Mouse (Mus musculus) gastrocnemius, postnatal 14 days (tissue): ENCODE data around the gene Ctsg. TPM values are rescaled to one million over a fixed set of nuclear protein-coding genes. Genes with fewer than 3 reads are reported as not detected.
"Not testable (repeated sequence)": the region's sequence is repeated elsewhere in the genome, so short reads cannot be mapped to it uniquely, and the experiment has no call there.

Experiments
- DNase-seq: peaks from one replicate; pipeline ENCODE4 v3.0.0; 2021; ENCODE audit warnings: mixed read lengths
- intact Hi-C: fragments of 180-260 bp; cut with DNase I; formaldehyde crosslinking; loops from one replicate; pipeline ENCODE4 v1.15.1; 2025; ENCODE audit warnings: low total_unique reads
- long read RNA-seq, 2 experiments: library from polyadenylated mRNA; stranded (forward); transcript quantifications; one replicate each; pipeline ENCODE4 v2.0.0; 2021
- total RNA-seq, 2 experiments: library from RNA; stranded (reverse); gene quantifications; 2 replicates each; pipeline ENCODE4 v1.2.3; 2021

Ctsg gene
- not detected for total RNA-seq
- long read RNA-seq, experiment 1: 0 reads
- long read RNA-seq, experiment 2: 0 reads

DNA sequence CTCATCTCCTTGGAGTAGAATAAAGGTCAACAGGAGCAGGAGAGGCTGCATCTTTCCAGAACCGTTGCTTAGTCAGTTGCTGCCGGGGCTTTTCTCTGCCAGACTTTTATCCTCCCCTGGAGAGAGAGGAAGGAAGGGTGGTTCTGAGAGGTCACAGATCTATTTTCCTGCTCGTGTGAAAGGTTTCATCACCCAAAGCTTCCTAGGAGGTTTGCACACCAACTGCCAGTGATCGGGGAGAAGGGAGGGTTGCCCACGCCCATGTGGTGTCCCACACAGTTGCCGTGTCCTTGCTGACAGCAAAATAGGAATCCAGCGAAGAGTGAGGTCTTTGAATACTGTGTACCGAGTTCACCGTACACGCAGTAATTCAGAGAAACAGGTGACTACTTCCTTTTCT lies at the start of gene Ctsg:
TSS of gene Ctsg (minus strand) at position 189 of the 400 bp plus-strand sequence.
- DNase-seq: no peak
- intact Hi-C loops: no loop called here

DNA sequence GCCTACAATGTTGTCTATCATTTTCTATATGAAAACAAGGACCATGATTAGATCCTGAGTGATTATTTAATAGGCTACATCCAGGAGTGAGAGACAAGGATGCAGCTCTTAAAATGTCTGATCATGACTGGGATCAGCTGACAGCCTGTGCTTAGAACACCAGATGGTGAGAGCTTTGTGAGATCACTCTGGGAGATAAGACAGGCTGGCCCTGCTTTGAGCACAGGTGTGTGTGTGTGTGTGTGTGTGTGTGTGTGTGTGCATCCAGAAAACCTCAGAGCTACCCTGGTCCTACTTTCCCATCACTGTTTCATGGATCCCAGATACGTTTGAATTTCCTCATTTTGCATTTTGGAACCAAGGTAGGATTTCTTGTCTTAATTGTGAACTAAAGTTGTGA lies 31.3 kb upstream of the Ctsg start:
- intact Hi-C loops: not testable (repeated sequence)

GRCm38 (mm10) chr14:56132508-56132907 lies 30.1 kb upstream of the Ctsg start, which contains the start of gene Gzmd:
TSS of gene Gzmd (minus strand) at chr14:56132608.
- intact Hi-C loops, DNase-seq: not testable (repeated sequence)

More for the DNA sequence above, 31.3 kb upstream of the Ctsg start:
- DNase-seq: not testable (repeated sequence)

DNA sequence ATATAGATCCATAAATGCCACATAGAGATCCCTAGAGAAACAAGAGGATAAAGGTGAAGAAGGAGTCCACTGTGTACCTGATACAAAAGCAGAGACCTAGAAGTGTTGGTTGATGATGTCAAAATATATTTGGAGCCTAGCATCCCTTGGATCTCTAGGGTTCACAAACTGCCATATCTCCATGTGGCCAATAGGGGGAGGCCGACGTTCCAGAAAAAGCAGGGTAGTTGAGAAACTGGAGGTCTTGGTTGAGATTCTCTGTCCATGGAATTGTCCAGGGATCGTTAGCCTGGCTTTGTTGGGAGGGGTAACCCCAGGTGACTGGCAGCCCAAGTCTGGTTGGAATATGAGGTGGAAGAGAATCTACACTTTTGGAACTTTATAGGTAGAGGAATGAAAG lies 26.0 kb upstream of the Ctsg start:
- no peak for DNase-seq
- intact Hi-C loops: no loop called here

- no peak for DNase-seq
- intact Hi-C loops: no loop called here
Measured at GRCm38 (mm10) chr14:56123516-56123915, 21.1 kb upstream of the Ctsg start.

GRCm38 (mm10) chr14:56120525-56120924 lies 18.2 kb upstream of the Ctsg start, which contains the start of gene Gzme:
TSS of gene Gzme (minus strand) at chr14:56120625.
- DNase-seq: no peak
- intact Hi-C loops: no loop called here

DNA sequence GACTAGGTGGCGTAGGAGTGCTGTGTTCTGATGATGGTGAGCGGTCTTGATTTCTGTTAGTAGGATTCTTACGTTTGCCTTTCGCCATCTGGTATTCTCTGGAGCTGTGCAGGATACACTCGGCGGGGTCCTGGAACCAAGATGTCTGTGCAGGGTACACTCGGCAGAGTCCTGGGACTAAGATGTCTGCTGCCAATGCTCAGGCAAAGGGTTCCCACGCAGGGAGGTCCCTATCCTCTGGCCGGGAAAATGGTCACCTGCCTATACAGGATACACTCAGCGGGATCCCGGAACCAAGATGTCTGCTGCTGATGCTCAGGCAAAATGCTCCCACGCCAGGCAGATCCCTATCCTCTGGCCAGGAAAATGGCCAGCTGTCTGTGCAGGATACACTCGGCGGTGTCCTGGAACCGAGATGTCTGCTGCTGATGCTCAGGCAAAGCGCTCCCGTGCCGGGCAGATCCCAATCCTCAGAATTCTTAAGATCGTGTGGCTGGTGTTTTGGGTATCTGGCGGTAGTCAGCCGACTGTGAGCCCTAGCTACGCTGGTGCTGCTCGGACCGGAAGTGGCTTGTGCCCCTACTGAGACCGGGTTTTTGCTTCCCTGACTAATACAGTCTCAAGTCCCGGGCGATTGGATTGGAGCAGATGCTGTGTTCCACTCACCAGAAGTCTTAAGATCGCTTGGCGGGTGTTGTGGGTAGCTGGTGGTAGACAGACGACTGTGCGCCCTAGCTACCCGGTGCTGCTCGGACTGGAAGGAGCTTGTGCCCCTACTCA lies 13.3 kb upstream of the Ctsg start:
- DNase-seq, intact Hi-C loops: not testable (repeated sequence)

DNA sequence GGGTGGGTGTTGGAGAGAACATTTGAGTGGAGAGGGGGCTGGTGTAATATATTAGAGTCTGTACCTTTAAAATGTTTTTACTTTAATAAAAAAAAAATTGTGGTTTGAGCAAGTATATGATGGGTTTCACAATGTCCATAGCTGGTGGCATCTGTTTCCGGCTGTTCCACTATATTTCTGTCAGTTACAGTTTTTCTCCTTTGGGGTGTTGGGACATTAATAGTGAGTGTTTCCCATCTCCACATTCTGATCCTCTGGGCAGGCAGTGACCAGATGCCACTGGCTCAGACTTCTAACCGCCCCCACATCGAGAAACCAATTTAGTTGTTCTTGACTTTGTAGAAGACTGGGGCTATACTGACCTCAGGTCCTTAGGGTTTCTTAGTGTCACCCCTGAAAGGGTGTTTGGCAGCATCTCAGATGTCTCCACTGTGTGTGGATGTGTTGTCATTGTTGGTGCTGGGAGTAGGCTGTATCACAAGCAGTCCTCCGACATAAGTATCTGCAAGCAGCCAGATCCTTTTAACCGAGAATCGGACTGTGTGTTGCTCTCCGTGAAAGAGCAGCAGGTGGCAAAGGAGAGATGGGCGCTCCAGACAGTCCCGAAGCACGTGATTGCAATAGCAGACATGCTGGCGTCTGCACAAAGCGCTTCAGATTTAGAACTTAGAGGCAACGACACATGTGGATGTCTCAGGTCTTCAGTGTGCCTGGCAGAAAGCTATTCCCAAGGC lies 3.2 kb upstream of the Ctsg start:
- DNase-seq: no peak
- intact Hi-C loops: no loop called here

GRCm38 (mm10) chr14:56105016-56105415 lies 2.6 kb upstream of the Ctsg start:
- DNase-seq: no peak
- intact Hi-C loops: no loop called here

- intact Hi-C loops: no loop called here
- no peak for DNase-seq
Measured at GRCm38 (mm10) chr14:56103452-56103851, 1.1 kb upstream of the Ctsg start.

GRCm38 (mm10) chr14:56098940-56099339 lies 3.4 kb downstream of the Ctsg start:
- no peak for DNase-seq
- intact Hi-C loops: no loop called here

GRCm38 (mm10) chr14:56097597-56097996 lies 4.8 kb downstream of the Ctsg start:
- intact Hi-C loops: no loop called here
- DNase-seq: no peak

DNA sequence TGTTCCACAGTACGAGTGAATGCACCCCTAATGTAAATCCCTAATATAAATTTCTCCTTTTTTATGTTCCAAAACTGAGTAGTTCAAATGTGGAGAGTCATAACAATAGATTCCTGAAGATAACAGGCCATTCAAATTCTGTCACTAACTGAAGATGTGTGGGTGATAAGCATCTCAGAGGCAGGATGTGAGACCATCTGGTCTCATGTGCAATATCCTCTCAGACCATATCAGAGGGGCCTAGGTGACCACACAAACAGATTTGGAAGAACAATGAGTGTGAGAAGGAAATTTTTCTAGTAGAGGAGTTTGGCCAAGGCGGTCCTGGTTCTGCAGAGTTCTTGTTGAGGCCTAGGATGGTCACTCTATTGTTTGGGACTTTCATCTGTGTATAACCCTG lies 9.0 kb downstream of the Ctsg start:
- DNase-seq: no peak
- intact Hi-C loops: no loop called here

- intact Hi-C loops: no loop called here
- DNase-seq: no peak
Measured at GRCm38 (mm10) chr14:56086711-56087110, 15.7 kb downstream of the Ctsg start.

- no peak for DNase-seq
- intact Hi-C loops: no loop called here
Measured at GRCm38 (mm10) chr14:56085167-56085566, 17.2 kb downstream of the Ctsg start, which contains the start of gene Mcpt8. TSS of gene Mcpt8 (minus strand) at chr14:56085273.

GRCm38 (mm10) chr14:56082016-56082415 lies 20.4 kb downstream of the Ctsg start:
- DNase-seq: no peak
- intact Hi-C loops: no loop called here

GRCm38 (mm10) chr14:56062213-56062612 lies 40.2 kb downstream of the Ctsg start, which contains the start of gene Mcpt4:
TSS of gene Mcpt4 (minus strand) at chr14:56062313.
- DNase-seq, intact Hi-C loops: not testable (repeated sequence)

GRCm38 (mm10) chr14:56057722-56058121 lies 44.7 kb downstream of the Ctsg start:
- intact Hi-C loops: no loop called here
- no peak for DNase-seq

DNA sequence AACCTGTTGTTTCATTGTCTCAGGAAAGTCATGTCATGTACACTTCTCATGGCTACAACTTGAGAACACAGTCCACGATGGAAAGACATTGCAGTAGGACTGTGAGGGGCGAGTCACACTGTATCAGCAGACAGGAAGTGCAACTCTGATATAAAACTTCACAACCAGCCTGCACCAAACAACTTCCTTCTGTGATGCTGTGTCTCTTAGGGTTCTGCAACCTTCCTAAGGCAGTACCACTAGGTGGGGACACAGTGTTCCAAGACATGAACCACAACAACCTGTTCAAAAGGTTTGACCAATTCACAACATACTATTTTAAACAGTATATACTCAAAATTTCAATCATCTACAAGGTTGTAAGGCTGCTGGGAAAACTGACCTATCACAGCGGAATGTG lies 47.0 kb downstream of the Ctsg start:
- no peak for DNase-seq
- intact Hi-C loops: no loop called here
